Mouse (Mus musculus): ENCODE measurements around the gene Fyb.

DNA sequence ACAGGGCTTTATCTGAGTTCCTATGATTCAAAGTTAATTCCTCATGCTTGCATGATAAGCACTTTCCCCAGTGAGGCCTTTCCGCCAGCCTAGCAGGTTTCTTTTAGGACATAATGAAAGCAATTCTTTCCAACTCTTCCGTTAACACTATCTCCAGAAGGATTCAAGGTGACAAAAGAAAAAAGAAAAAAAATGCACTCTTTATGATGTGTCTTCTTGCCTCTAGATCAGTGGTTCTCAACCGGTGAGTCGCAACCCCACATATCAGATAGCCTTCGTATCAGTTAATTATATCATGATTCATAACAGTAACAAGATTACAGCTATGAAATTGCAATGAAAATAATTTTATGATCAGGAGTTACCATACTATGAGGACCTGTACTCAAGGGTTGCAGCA, 45.3 kb downstream of the Fyb start:
- TF ChIP-seq ZNF384 (IDR thresholded peaks at IDR 0.05; ENCODE audit: low read depth, low read length) (no peak), CHD2 (IDR thresholded peaks at IDR 0.05; ENCODE audit: low read depth, low read length) (no peak), MAFK (IDR thresholded peaks at IDR 0.05; ENCODE audit: insufficient read depth, low read depth, low read length) (no peak)
